Mouse (Mus musculus): Measurements from ENCODE around the gene E130308A19Rik.

The E130308A19Rik gene

GRCm38 (mm10) chr4:59727187-59727877 lies 101.3 kb downstream of the E130308A19Rik start:
- no peak for DNase-seq (ENCODE audit: low spot score in 2 of 2)

- DNase-seq (ENCODE audit: low spot score in 2 of 2): peak; percentile 68 to 73
Observed at GRCm38 (mm10) chr4:59727878-59728261, 101.9 kb downstream of the E130308A19Rik start.

- no peak for DNase-seq (ENCODE audit: low spot score in 2 of 2)
Observed at GRCm38 (mm10) chr4:59728839-59729238, 102.8 kb downstream of the E130308A19Rik start.

- DNase-seq (ENCODE audit: low spot score in 2 of 2): no peak
Observed at GRCm38 (mm10) chr4:59731544-59731943, 105.5 kb downstream of the E130308A19Rik start.

DNA sequence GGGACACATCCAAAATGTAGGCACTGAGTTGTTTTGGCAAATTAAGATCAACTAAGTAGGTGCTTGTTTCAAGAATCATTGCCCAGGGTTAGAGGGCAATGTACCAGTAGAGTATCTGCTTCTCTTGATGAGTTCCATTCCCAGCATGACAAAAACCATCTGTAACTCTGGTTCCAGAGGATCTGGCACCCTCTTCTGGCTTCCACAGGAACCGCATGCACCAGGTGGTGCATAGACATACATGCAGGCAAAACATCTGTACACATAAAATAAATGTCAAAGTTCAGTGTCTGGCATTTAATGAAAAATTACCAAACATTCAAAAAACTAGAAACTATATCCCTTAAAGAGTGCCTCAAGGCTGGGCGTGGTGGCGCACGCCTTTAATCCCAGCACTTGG lies 113.3 kb downstream of the E130308A19Rik start:
- no peak for DNase-seq (ENCODE audit: low spot score in 2 of 2)

DNA sequence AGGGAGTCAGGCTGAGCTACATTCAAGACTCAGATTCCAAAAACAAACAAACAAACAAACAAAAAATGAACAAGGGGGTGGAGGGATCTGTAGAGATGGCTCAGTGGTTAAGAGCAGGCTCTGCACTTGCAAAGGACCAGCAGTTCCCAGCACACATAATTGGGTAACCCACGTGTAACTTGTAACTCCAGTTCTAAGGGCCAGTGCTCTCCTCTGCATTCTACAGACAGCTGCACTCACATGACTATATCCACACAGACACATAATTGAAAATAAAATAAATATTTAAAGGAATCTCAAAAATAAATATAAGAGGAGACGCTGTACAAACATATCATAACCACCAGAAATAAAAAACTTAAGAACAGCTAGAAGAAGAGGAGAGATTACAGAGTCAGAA lies 113.9 kb downstream of the E130308A19Rik start:
- no peak for DNase-seq (ENCODE audit: low spot score in 2 of 2)

- DNase-seq (ENCODE audit: low spot score in 2 of 2): no peak
Observed at GRCm38 (mm10) chr4:59753491-59754140, 127.6 kb downstream of the E130308A19Rik start.

DNA sequence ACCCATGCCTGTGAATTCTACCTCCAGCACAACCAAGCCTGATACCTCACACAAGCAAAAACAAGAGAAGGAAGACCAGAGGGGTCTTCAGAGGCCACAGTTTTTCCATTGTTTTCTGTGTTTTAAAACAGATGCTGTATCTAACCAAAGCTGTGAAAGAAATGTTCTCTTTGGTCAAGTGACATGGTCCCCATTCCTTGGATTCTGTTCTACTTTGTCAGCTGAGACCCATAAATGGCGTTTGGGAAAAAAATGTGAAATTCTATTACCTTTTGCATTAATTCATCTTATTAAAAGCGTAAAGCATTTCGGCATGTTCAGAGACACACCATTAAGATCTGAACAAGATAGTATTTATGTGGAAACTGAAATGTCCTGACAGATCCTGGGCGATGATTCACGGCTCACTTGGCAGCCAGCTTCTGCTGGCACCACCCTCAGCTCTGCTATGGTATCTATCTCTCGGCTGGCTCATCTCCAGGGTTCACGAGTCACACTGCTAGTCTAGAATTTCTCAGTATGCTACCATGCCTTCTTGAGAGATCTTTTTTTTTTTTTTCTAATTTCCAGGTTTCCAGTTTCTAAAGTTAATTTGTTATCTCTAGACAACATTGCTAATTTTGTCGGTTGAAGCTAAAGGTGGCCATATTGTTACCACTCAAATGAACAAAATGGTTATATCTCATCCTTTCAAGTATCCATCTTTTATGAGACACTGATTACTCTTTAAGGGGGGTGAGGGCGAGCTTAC lies 130.5 kb downstream of the E130308A19Rik start:
- DNase-seq (ENCODE audit: low spot score in 2 of 2): no peak

- DNase-seq (ENCODE audit: low spot score in 2 of 2): no peak
Observed at GRCm38 (mm10) chr4:59757452-59758435, 131.7 kb downstream of the E130308A19Rik start.

GRCm38 (mm10) chr4:59760016-59760415 lies 134.0 kb downstream of the E130308A19Rik start:
- DNase-seq (ENCODE audit: low spot score in 2 of 2): no peak

DNA sequence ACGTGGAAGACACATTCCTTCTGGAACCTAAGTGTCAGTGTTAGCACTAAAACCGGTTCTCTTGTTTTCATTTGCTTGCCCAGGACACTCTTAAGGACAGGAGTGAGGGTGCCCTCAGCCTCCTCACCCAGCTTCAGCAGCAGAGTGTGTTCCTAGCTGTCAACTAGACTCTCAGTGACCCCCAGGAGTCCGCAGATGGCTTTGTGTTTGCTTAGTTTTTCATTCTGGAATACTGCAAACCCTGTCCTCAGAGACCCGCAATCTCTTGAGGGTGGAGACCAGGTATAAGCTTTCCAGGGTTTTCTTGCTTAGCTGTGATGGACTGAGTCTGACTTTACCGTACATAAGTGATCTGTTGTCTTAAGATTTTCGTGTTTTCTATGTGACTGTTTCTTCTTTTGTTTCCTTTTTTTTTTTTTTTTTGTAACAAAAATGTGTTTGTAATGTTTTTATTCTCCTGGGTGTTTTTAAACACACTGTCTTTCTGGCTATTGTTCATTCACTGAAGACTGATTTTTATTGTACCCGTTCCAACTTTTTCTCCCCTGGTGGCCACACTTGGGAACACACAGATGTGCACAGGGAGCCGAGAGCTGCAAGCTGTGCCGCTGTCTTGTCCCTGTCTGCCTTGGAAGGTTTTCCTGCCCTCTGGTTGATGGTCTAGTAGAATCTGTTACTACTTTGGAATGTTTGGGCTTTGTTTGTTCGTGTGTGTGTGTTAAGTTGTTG lies 134.8 kb downstream of the E130308A19Rik start:
- no peak for DNase-seq (ENCODE audit: low spot score in 2 of 2)

DNA sequence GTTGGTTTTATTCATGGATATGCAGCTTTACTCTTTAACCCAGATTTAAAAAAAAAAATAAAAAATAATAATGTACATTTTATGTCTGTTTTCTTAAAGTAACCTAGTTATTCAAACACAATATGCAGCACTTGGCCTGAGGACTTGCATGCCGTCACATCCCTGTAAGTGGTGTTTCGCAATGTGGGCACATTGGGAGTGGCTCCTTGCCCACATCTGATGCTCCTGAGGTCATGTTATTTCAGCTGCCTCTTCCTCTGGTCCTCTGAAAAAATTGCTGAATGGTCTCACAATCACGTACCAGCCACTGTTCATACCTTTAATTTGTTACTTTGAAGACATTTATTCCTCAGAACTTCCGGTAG lies 135.3 kb downstream of the E130308A19Rik start:
- no peak for DNase-seq (ENCODE audit: low spot score in 2 of 2)

DNA sequence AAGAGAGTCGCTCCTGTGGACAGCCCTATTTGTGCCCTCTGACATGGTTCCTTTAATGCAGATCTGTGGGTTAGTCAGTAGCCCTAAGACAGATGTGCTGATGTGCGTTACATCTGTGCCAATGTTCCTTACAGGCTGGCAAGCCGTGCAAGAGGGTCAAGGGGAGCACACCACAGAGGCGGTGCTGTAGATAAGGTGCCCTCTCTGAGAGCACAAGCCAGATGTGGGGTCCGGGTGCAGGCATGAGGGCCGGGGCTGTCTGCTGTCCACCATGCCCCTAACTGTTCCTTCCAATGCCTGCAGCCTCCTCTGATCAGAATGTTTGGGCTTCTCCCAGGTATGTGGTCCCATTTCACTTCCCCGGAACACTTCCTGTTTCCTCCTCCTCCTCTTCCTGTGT lies 138.9 kb downstream of the E130308A19Rik start:
- no peak for DNase-seq (ENCODE audit: low spot score in 2 of 2)

DNA sequence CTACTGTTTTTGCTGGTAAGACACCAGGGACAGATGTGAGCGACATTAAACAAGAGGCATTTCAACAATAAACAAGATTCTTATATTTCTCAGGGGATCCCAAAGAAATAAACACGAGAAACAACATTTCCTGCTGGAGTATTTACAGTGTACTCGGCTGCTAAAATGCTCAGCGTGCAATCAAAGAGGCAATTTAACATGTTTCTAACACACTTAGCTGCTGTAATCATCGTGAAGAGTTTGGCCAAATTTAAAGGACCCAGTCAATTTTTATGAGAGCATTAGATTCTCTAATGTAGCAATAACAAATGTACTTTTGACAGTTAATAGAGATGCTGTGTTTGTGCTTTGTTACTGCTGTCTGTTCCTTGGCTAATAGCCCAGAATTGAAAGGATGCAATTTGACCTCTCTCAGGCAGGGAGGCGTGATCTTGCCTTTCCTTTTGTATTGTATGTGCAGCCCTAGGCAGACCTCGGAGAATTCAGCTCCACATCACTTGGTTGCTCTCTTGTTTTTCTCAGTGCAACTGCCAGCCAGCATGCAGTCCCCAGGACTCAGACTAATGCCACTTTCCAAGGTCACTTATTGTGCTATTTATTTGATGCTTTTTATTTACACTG lies 139.5 kb downstream of the E130308A19Rik start:
- no peak for DNase-seq (ENCODE audit: low spot score in 2 of 2)

- no peak for DNase-seq (ENCODE audit: low spot score in 2 of 2)
Observed at GRCm38 (mm10) chr4:59767717-59768116, 141.7 kb downstream of the E130308A19Rik start.

- DNase-seq (ENCODE audit: low spot score in 2 of 2): no peak
Observed at GRCm38 (mm10) chr4:59772171-59772879, 146.3 kb downstream of the E130308A19Rik start.

GRCm38 (mm10) chr4:59777828-59778227 lies 151.8 kb downstream of the E130308A19Rik start:
- no peak for DNase-seq (ENCODE audit: low spot score in 2 of 2)

- no peak for DNase-seq (ENCODE audit: low spot score in 2 of 2)
Observed at GRCm38 (mm10) chr4:59780568-59780967, 154.6 kb downstream of the E130308A19Rik start.

DNA sequence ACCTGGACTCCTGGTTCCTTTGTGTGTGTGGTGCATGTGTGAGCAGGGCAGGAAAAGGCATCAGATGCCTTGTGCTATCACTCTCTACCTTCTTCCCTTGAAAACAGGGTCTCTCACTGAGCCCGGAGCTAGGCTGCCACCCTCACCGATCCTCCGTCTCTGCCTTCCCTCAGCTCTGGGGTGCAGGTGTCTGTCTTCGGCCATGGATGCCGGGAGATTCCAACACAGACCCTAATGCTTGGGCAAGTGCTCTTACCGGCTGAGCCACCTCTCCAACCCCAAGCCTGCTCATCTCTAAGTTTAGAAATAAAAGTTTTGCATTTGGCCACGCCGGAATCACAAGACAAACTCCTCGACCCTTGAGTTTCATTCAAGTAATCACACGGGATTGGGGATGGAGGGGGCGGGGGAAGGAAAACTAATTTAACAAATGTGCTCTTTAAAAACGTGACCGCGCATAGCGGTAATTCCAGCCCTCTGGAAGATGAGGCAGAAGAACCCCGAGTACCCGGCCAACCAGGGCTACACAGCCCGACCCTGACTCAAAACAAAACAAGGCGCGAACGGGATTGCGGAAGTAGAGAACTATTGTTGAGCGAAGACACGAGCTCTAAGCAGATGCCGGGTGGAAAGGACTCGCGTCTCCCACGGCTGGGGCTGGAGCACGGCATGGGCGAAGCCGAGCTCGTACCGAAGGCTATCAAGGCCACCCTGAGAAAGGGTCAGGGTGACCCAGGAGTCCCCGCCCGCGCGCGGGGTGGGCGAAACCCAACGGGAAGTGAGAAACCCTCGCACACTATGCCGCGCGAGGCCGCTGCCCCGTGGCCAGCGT lies 157.1 kb downstream of the E130308A19Rik start:
- DNase-seq (ENCODE audit: low spot score in 2 of 2): peak in 1 of 2 experiments; percentile 56

All from spleen, postnatal 36 days (tissue).